Mouse (Mus musculus) forebrain, postnatal 0 days (tissue): Measurements from ENCODE around the gene Ctsh. TPM values are rescaled to one million over a fixed set of nuclear protein-coding genes. Genes with fewer than 3 reads are reported as not detected.
"Not testable (repeated sequence)": the region's sequence is repeated elsewhere in the genome, so short reads cannot be mapped to it uniquely, and the experiment has no call there.

ENCODE experiments used
- ATAC-seq: fragments of 200-750 bp; cut with Nextera tagmentation; 2 replicates; pipeline ENCODE4 v1.8.0; 2017; ENCODE audit warnings: mild to moderate bottlenecking, moderate library complexity
- DNase-seq: peaks from one replicate; pipeline ENCODE4 v3.0.0-alpha.2; 2015
- H3K27ac ChIP-seq: fragments of 300-500 bp; sonication (generic); 2 replicates; pipeline ENCODE4 v1.5.1; 2014; ENCODE audit warnings: low read depth, mild to moderate bottlenecking, antibody characterized with exemption, low read length, moderate library complexity, mixed read lengths
- H3K27me3 ChIP-seq: fragments of 300-500 bp; sonication (generic); 2 replicates; pipeline ENCODE4 v1.6.1; 2014; ENCODE audit warnings: mild to moderate bottlenecking, low read length, mixed read lengths; ENCODE audit not compliant: insufficient read depth
- H3K36me3 ChIP-seq: fragments of 300-500 bp; sonication (generic); 2 replicates; pipeline ENCODE4 v1.6.1; 2014; ENCODE audit warnings: mild to moderate bottlenecking, moderate library complexity; ENCODE audit not compliant: insufficient read depth
- H3K4me1 ChIP-seq: fragments of 300-500 bp; sonication (generic); 2 replicates; pipeline ENCODE4 v1.6.1; 2014; ENCODE audit warnings: antibody characterized with exemption; ENCODE audit not compliant: insufficient read depth
- H3K4me2 ChIP-seq: fragments of 300-500 bp; sonication (generic); 2 replicates; pipeline ENCODE4 v1.6.1; 2014; ENCODE audit warnings: low read depth, mild to moderate bottlenecking, moderate library complexity
- H3K4me3 ChIP-seq: fragments of 300-500 bp; sonication (generic); 2 replicates; pipeline ENCODE4 v1.5.1; 2014; ENCODE audit warnings: low read depth, low read length, mixed read lengths
- H3K9ac ChIP-seq: fragments of 300-500 bp; sonication (generic); 2 replicates; pipeline ENCODE4 v1.6.1; 2014; ENCODE audit warnings: mild to moderate bottlenecking
- H3K9me3 ChIP-seq: fragments of 300-500 bp; sonication (generic); 2 replicates; pipeline ENCODE4 v1.6.1; 2016; ENCODE audit warnings: low read length
- CTCF ChIP-seq: sonication (generic); IDR thresholded peaks from 2 replicates; pipeline ENCODE4 v1.5.1; 2016; ENCODE audit warnings: antibody characterized with exemption, control low read depth, low read depth
- WGBS: fragments of 180-500 bp; shearing (Covaris S2); extraction: QIAGEN DNeasy Blood & Tissue Kit; methylation state at CpG from one replicate; pipeline ENCODE4 v1.1.7; 2014; 5-methylcytosine and 5-hydroxymethylcytosine counted together
- polyA plus RNA-seq: library from polyadenylated mRNA; unstranded; fragments of >200 nt; fragmentation: Nextera tagmentation; extraction: Ambion mirVana; gene quantifications from 2 replicates; pipeline ENCODE4 v1.2.1, GENCODE M21; 2015
- total RNA-seq: library from RNA; depleted of rRNA; stranded (reverse); fragments of >200 nt; gene quantifications from 2 replicates; pipeline ENCODE4 v1.2.3, GENCODE M21; 2014

Gene Ctsh
- total and polyA plus RNA-seq, 2 experiments from 2014 or later: 29.9 to 35.8 TPM

GRCm38 (mm10) chr9:90040916-90041315, 13.0 kb upstream of the Ctsh start:
- no peak for ATAC-seq
- Histone ChIP-seq H3K27me3 (no peaks in the 10 kb centered on the region), H3K9ac (no peak overlapping the region), H3K4me3 (no peak overlapping the region), H3K4me1 (no peaks in the 10 kb centered on the region), H3K4me2 (no peak overlapping the region), H3K27ac (no peak overlapping the region), H3K9me3 (no peaks in the 10 kb centered on the region), H3K36me3 (no peaks in the 10 kb centered on the region)
- no peak for TF ChIP-seq CTCF
- DNase-seq: no peak
- 93% methylated on average over 2 of the region's 2 CpGs for WGBS

- DNase-seq: no peak
- 88% methylated on average over 3 of the region's 3 CpGs for WGBS
- ATAC-seq: no peak
Measured at GRCm38 (mm10) chr9:90041556-90041955, 12.4 kb upstream of the Ctsh start.

GRCm38 (mm10) chr9:90042906-90043305, 11.0 kb upstream of the Ctsh start:
- not testable (repeated sequence) for H3K27me3 ChIP-seq, H3K4me3 ChIP-seq, H3K27ac ChIP-seq, H3K4me1 ChIP-seq, H3K36me3 ChIP-seq, DNase-seq, ATAC-seq, H3K4me2 ChIP-seq, H3K9me3 ChIP-seq, H3K9ac ChIP-seq
- WGBS: 93% methylated on average over 8 of the region's 8 CpGs

More at GRCm38 (mm10) chr9:90041556-90041955, 12.4 kb upstream of the Ctsh start:
- Histone ChIP-seq H3K9me3 (no peaks in the 10 kb centered on the region), H3K9ac (no peak overlapping the region), H3K36me3 (no peaks in the 10 kb centered on the region), H3K27me3 (no peaks in the 10 kb centered on the region), H3K27ac (no peak overlapping the region), H3K4me3 (no peak overlapping the region), H3K4me2 (no peak overlapping the region), H3K4me1 (no peaks in the 10 kb centered on the region)
- TF ChIP-seq CTCF: no peak

GRCm38 (mm10) chr9:90045191-90045590, 8.8 kb upstream of the Ctsh start:
- Histone ChIP-seq H3K27me3 (no peaks in the 10 kb centered on the region), H3K9me3 (no peaks in the 10 kb centered on the region), H3K4me2 (no peak overlapping the region), H3K4me1 (no peaks in the 10 kb centered on the region), H3K36me3 (no peaks in the 10 kb centered on the region), H3K9ac (no peak overlapping the region), H3K4me3 (no peak overlapping the region), H3K27ac (no peak overlapping the region)
- TF ChIP-seq CTCF: no peak
- 90% methylated on average over 7 of the region's 7 CpGs for WGBS
- ATAC-seq: no peak
- DNase-seq: no peak

GRCm38 (mm10) chr9:90047937-90048627, 5.9 kb upstream of the Ctsh start:
- Histone ChIP-seq H3K4me1 (no peaks in the 10 kb centered on the region), H3K4me2 (no peak overlapping the region), H3K9me3 (no peaks in the 10 kb centered on the region), H3K27ac (no peak overlapping the region), H3K4me3 (no peak overlapping the region), H3K9ac (no peak overlapping the region), H3K27me3 (no peaks in the 10 kb centered on the region), H3K36me3 (no peaks in the 10 kb centered on the region)
- DNase-seq (no peak), ATAC-seq (no peak)
- WGBS: 67% methylated on average over 5 of the region's 5 CpGs
- no peak for TF ChIP-seq CTCF

- ATAC-seq: peak; percentile 81
Measured at GRCm38 (mm10) chr9:90054371-90055145, 606 bp downstream of the Ctsh start.

GRCm38 (mm10) chr9:90055409-90055808, 1.5 kb downstream of the Ctsh start:
- Histone ChIP-seq H3K27me3 (0 out of 2 replicates have a peak, but pooled peaks cover 6% of the 10 kb centered on the region), H3K36me3 (no peaks in the 10 kb centered on the region), H3K9me3 (no peaks in the 10 kb centered on the region), H3K27ac (no peak overlapping the region), H3K4me2 (no peak overlapping the region), H3K4me3 (no peak overlapping the region), H3K9ac (no peak overlapping the region), H3K4me1 (no peaks in the 10 kb centered on the region)
- 47% methylated on average over 5 of the region's 5 CpGs for WGBS
- DNase-seq (no peak), ATAC-seq (no peak)
- no peak for TF ChIP-seq CTCF

More at GRCm38 (mm10) chr9:90054371-90055145, 606 bp downstream of the Ctsh start:
- Histone ChIP-seq H3K4me3 (peak overlapping the region; percentile 26), H3K4me1 (no peaks in the 10 kb centered on the region), H3K9me3 (no peaks in the 10 kb centered on the region), H3K27me3 (0 out of 2 replicates have a peak, but pooled peaks cover 6% of the 10 kb centered on the region), H3K4me2 (peak overlapping the region; percentile 52), H3K27ac (no peak overlapping the region), H3K36me3 (no peaks in the 10 kb centered on the region), H3K9ac (peak overlapping the region; percentile 25; the same call in 1 of the 2 replicates)
- WGBS: 5% methylated on average over 37 of the region's 37 CpGs
- DNase-seq: no peak
- TF ChIP-seq CTCF: peak; percentile 46
